Mouse (Mus musculus): ENCODE data around the gene Nmi.

The Nmi gene

DNA sequence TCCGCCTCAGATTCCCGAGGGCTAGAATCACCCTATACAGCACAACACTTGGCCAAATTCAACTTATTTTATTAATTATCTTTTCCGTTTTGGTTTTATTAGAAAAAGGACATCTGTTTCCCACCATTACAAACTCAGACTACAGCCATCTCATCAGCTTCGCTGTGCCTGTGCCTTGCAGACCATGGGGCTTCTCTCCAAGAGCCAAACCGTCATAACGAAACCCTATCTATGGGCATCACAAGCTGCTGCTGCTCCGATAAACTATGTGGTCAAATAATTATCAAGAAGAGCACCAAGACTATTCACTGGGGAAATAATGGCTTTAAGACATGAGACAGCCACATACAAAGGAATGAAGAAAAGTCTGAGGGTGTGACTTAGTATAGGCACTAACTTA, 31.5 kb downstream of the Nmi start:
- no peak for DNase-seq (ENCODE audit: low spot score)

GRCm38 (mm10) chr2:51938750-51939149, 34.5 kb downstream of the Nmi start:
- DNase-seq (ENCODE audit: low spot score): no peak

- DNase-seq (ENCODE audit: low spot score): peak; percentile 16
These were observed 36.3 kb downstream of the Nmi start for GRCm38 (mm10) chr2:51937004-51937403.

- no peak for DNase-seq (ENCODE audit: low spot score)
These were observed 36.7 kb downstream of the Nmi start for GRCm38 (mm10) chr2:51936585-51936984.

DNA sequence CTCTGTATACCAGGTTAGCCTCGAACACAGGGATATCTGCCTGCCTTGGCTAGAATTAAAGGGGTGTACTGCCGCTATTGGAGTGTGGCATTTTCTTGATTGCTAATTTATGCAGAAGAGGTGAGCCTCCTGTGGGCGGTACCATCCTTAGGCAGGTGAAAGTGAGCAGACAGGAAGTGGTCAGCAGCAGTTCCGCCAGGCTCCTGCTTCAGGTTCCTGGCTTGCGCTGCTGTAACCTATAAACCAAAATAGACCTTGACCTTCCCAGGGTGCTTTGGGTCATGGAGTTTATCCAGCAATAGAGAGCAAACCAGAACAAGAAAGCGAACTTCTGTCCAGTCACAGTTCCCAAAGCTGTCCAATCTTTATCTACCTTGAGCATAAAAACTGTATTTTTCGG, 37.4 kb downstream of the Nmi start:
- DNase-seq (ENCODE audit: low spot score): no peak

DNA sequence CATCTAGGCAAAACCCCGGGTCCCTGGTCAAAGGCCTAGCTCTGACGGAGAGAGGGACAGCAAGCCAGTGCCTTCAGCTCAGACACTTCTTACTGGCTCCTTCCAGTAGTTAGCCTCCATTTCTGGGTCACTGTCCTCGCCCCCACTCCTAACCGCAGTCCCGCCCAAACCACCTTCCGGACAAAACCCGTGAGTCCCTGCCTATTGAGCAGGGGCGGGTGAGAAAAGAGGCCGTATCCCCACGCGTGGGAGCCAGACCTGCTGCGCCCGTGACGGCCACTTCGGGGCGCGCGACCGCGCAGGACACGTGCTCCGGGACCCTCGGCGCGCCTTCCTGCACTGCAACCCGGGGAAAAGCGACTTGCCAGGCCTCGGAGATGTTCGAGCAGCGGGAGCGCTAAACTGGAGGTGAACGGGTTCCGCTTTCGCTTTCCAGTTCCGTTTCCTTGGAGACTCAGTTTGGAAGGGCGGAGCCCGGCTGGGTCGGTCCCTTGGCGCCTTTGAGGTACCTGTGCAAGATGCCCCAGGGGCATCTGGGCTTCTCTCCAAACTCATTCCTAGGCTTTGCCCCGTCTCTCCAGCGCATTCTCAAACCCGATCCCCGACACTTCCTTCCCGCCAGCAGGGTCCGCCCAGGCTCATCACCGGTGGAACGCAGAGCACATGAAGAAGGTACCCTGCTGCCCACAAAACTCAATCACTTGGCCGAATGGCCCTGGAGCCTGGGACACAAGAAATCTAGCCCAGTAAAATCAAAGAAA, 38.5 kb downstream of the Nmi start, which contains the start of gene Rbm43:
TSS of gene Rbm43 (minus strand) at position 590 of the 761 bp plus-strand sequence.
- peak; percentile 72 for DNase-seq (ENCODE audit: low spot score)

GRCm38 (mm10) chr2:51933341-51934134, 39.8 kb downstream of the Nmi start:
- no peak for DNase-seq (ENCODE audit: low spot score)

DNA sequence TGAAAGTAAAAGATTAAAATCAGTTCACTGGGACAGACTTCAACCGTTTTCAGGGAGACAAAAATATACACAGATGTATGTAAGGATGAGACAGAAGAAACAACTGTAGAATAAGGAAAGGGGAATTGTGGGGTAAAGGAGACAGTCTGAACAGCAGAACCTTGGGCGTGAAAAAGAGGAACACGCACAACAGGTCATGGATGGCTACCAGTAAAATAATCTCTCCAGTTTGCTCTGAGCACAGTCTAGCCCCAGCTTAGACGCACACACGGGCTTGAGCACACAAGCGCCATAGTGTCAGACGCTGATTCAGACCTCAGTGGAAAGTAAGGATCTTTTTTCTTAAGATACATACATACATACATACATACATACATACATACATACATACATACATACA, 42.1 kb downstream of the Nmi start:
- DNase-seq (ENCODE audit: low spot score): no peak

DNA sequence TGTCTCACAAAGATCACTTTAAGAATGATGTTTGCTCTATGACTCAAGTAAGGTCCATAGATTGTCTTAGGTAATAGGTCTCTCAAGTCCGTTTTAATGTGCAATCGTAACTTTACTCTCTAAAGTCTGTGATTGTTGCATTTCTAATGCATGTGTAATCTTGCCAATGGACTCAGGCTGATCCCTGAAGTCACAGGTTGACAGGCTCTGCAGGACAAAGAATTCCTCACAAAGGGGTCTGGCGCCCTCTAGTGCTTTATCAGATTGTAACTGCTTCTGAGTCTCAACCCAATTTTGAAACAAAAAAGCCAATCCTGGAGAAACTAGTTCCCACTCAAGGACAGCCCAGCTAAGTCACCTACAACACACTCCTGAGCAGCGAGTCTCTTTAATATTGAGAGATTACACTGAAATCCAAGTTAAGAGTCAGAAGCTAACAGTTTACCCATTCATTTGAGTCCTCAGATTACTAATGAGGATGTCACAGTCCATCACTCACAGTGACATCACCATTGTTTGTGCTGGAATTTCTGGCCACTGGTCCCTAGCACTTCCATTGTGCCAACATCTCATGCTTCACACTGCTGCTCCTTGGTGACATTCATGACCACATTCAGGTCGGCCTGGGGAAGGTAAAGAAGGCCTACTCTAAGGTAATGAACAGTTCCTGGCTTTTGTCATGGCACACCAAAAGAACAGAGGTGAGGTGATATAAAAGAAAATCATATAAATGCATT, 58.2 kb downstream of the Nmi start:
- peak; percentile 91 for DNase-seq (ENCODE audit: low spot score)

GRCm38 (mm10) chr2:51914532-51914931, 58.8 kb downstream of the Nmi start:
- no peak for DNase-seq (ENCODE audit: low spot score)

GRCm38 (mm10) chr2:51912740-51913139, 60.6 kb downstream of the Nmi start:
- DNase-seq (ENCODE audit: low spot score): no peak

DNA sequence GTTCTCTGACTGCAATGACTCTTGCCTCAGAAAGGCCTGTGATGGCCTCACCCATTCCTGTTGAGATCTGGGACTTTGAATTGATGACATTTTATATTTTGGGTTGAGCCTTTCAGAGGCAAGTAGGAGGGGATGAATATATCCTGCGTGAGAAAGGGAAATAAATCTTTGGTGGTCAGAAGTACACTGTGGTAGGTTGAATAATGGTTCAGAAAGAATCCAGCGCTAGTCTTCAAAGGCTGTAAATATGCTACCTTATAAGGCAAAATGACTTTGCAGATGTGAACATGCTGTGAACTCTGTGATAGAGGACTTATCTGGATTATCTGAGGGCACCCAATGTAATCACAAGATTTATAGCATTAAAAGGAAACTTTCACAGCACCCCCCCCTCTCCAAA, 61.4 kb downstream of the Nmi start:
- DNase-seq (ENCODE audit: low spot score): no peak

- no peak for DNase-seq (ENCODE audit: low spot score)
These were observed 65.7 kb downstream of the Nmi start for GRCm38 (mm10) chr2:51907538-51908110.

DNA sequence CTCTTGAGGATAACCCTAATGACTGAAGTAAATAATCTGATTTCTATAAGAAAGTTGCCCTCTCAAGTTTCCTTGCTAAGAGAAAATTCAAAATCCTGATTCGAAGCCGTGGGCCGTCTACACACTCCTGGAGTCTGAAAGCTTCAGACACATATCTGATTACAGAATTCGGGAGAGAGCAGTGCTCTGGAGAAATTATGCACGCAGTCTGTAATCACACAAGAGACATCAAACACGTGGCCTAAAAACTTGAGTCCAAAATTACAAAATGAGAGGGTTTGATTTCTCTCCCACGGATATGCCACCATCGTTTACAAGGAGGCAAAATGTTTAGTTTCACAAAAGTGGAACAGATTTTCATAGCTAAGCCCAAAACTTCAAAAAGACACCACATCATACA, 67.7 kb downstream of the Nmi start:
- DNase-seq (ENCODE audit: low spot score): no peak
